Mouse (Mus musculus): ENCODE measurements at regions not wholly inside any gene's neighbourhood (a gene's known extent, or its start where the extent isn't known, plus 50 kb on each side); places are given as distances from the start of the nearest gene placed in this dataset.

DNA sequence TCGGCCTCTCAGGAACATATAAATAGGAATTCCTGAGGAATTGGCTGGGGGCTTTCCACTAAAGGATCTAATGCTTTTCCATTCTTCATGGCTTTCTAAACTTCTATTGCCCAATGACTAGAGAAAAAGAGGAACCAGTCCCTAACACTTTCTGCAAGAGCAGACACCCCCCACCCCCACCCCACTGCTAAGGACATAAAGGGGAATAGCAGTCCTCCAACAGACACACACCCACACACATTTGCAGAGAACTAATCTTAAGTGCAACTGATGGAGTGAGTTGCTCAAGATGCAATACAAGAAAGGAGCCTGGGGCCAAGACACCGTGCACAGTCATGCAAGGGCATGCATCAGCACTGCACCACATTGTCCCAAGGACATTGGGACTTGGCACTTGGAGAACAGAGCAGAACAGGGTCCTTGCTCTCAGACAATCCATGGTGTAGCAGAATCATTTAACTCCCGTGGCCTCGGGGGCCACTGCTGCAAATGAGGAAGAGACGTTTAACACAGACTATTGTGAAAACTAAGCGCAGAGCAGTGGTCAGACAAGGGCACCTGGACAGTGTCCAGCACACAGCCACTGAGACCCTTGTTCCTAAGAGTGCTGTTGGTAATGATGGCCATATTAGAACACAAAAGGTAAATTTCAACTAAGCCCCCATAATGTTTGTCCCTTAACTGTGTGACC is 161.1 kb downstream of the Xpnpep1 start:
- no peak for DNase-seq (ENCODE audit: low spot score)

DNA sequence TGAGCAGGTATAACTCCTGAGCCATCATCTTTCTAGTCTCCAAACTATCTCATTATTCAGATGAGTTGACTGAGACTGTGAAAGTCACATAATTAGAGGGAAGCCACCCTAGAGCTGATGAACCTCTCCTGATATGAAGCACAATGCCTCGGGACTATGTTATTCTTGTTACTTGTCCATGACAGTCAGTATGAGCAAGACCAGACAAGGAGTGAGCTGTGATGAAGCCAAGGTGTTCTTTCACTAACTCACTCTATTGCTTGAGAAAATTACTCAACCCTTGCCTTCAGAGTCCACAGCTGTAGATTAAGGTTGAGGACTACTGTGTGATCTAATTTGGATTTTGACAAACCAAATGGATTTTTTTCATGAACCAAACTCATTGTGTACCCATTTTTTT is 173.4 kb downstream of the Xpnpep1 start:
- DNase-seq (ENCODE audit: low spot score) = no peak

DNA sequence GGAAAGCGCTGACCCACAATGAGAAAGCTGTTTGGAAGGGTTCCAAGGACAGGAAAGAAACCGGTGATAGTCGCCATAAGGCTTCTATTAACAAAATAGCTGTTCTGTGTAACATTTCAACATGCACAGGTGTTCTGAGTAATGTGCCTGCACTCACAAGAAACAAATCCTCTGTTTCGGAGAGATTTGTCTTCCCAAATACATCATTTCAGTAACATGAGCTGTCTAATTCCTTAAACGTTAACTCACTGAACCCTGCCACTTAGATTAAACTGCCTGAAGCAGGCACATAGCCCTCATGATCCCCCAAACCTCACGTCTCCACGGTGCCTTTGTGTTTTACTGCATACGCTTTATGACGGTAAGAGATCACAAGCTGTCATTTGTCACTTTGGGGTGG is 178.4 kb downstream of the Xpnpep1 start:
- DNase-seq (ENCODE audit: low spot score) = no peak

DNA sequence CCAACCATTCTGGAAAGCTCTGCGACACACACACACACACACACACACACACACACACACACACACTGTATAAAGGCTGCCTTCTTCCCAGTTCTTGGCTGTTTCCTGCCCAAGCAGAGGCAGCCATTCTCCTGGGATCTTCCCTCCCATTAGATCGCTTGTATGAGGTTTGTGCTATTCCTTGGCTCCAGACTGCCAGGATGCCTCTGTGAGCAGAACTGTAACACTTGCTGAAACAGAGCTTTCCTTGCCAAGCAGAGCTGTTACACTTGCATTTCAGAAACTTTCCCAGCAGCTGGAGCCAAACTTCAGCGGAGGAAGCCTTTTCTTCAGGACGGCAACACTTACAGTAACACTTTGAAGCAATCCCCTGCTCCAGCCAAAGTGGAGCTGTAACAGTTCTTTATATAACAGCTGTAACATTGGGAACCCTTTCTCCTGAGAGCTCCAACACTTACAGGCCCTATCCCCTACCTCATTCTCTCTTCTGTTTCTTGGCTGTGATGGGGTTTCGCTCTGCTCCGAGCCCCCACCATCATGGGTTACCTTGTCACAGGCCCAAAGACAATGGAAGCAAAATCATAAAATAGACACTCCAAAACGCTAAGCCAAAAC is 185.8 kb downstream of the Xpnpep1 start:
- DNase-seq (ENCODE audit: low spot score) = no peak

DNA sequence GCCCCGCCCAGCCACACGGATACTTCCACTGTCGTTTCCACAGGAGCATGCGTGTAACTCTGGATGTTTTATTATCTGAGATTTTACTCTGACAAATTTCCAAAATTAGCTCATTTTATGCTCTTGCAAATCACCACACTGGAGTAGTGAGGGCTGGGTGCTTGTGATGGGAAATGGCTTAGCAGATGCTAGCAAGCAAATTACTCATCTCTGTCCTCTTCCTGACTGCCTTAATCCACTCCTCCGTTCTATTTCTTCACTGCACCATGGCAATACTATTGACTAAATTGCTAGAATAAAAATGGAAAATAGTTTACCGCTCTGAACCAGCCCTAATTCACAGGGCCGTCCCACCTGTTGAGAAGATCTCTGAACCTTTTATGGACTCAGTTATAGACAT is 223.8 kb downstream of the Xpnpep1 start:
- no peak for DNase-seq (ENCODE audit: low spot score)

DNA sequence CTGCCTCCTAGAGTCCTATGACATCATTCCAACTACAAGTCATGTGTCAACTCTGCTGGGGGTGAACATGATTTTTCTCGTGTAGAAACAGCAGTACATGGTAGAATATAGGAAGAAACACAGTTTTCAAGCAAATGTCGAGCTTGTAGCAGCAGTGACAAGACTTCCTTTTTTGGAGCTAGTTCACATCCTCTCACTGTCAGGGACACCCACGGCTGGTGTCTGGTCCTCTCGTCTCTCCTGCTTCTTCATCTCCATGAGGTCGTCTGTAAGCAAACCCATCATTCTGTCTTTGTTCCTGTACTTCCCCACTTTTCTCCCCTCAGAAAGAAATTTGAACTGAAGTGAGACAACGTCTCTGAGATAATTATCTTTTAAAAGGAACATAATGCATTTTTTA is 228.0 kb downstream of the Xpnpep1 start:
- DNase-seq (ENCODE audit: low spot score) = no peak

DNA sequence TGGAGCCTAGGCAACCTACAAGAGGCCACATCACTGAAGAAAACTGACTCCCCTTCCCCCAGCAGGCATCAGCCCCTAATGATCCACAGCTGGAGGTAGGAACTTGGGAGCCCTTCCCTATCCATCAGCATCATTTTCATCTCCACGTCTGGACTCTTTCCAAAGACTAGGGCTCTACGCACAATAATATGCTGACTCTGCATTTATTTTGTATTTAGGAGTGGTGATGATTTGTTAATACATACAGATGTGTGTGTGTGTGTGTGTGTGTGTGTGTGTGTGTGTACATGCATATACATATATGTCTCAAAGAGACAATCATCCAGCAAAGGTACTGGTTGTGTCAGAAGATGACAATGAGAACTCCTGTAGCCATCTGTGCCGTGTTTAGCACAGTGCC is 251.2 kb downstream of the Xpnpep1 start:
- DNase-seq (ENCODE audit: low spot score) = no peak

DNA sequence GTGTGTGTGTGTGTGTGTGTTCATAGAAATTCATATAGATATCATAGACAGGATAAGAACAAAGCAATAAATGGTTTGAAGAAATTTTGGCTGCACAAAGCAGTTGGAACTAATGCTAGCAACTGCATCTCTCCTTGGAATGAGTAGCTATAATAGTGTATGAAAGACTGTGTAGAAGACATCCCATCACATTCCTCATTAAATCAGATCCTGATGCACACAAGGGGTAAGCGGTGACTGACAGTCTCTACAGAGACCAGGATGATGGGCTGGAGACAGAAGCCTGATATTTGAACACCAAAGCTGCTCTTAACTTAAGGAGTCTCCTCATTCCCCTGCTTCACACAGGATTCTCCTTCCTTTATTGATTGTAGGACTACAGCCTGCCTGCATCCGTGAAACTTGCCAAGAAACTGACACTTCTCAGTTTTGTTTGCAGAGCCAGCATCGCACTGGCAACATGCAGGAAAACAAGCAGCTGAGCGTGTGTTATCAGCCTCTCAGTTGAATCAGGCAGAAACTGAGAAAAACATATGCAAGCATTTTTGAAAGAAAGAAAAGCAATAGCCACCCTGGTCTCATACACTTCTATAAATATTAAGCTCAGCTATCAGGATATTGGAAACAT is 271.1 kb downstream of the Xpnpep1 start:
- no peak for DNase-seq (ENCODE audit: low spot score)

DNA sequence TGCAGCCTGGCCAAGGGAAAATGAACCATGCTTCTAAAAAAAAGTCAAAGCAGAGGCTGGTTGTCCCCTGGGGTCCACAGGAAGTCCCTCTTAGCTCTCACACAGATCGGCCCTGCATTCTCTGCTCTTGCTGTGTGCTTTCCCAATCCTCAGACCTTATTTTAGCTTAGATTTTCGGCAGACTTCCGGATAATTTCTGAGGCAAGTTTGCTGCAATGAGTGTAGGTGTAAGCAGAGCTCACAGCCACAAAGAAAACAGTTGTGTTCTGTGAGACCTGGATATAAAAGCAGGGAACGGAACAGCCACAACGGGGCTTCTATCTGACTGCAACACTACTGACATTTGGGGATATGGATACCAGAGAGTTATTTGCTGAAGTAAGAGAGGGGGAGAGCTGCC is 271.9 kb downstream of the Xpnpep1 start:
- DNase-seq (ENCODE audit: low spot score) = no peak

DNA sequence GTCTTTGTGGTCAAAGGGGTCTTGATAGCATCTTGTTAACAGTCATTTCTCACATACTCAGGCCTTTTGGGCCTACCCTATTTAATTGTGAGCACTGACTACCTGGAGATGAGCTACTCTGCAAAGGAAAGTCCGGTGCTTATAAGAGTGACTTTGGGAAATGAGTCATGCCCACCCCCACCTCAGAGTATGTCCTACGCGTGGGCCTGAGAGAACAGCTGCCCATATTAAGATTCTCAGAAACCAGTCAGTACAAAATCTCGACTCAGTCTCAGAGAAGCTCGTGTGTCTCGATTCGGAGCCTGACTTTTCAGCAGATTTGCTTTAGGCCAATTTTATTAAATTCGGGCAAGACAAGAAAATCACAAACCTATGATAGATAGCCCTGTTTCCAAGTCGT is 301.1 kb downstream of the Xpnpep1 start:
- no peak for DNase-seq (ENCODE audit: low spot score)

DNA sequence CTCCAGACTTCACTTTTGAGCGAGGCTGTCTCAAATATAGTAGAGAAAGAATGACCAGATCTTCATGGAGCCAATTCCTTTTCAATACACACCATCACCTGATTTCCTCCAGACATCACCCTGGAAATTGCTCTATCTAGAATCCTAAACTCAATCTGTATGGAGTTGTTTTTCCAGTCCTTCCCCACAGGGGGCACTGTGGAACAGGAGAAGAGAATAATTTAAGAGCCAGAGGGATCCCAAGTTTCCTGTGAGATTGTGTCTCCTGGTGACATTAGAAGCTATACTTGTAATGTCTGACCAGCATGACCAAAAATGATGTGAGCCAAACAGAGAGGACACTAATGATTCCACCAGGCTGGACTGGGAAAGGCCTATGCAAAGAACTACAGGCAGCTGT is 318.2 kb downstream of the Xpnpep1 start:
- DNase-seq (ENCODE audit: low spot score) = peak; percentile 8

DNA sequence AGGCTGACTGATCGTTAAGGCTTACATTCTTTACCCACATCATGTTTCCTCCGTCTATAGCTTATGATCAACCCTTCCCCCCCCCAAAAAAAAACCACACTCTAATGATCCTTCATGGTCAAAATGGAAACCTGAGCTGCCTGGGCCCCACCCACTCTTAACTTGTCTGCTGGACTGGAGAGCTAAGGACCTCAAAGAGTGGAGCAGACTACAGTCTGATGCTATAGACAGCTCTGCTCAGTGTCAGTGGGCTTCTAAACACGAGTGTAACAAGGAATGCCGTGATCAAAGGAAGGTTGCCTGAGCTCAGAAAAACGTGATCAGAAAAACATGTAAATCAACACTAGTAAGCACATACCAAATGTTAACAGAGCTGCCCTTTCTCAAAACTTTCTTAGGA is 324.7 kb downstream of the Xpnpep1 start:
- DNase-seq (ENCODE audit: low spot score) = no peak

DNA sequence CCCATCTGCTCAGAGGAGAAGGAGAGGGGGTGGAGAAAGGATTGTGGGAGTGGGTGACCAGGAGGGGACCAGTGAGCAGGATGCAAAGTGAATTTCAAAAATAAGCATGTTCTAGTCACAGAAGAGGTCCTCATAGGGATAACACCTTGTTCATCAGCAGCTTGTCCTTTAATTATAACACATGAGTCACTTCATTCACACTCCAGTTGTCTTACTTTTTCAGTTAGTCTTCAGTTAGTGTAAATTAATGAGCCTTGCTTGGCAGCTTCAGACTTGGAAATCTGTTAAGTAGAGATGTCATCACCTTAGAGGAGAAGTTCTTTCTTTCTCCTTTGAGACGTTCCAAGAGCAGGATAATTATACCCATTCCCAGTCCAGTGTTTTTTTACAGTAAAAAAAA is 332.3 kb downstream of the Xpnpep1 start:
- DNase-seq (ENCODE audit: low spot score) = no peak

DNA sequence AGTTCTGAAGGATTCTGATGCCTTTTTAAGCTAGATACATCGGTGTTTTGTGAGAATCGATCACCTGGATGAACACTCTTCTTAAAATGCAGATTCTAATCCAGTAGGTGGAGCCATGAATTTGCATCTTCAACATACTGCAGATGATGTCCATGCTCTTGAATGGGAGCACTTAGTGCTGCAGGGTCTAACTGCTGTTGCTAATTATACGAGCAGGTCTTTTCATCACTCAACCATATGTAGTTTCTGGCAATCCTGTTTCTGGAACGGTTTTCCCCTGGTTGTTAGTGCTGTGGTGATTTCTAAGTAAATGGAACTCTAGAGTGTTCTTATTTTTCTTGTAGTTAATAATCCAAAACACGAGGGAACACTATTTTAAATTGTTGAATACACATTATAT is 379.0 kb downstream of the Xpnpep1 start:
- no peak for DNase-seq (ENCODE audit: low spot score)

DNA sequence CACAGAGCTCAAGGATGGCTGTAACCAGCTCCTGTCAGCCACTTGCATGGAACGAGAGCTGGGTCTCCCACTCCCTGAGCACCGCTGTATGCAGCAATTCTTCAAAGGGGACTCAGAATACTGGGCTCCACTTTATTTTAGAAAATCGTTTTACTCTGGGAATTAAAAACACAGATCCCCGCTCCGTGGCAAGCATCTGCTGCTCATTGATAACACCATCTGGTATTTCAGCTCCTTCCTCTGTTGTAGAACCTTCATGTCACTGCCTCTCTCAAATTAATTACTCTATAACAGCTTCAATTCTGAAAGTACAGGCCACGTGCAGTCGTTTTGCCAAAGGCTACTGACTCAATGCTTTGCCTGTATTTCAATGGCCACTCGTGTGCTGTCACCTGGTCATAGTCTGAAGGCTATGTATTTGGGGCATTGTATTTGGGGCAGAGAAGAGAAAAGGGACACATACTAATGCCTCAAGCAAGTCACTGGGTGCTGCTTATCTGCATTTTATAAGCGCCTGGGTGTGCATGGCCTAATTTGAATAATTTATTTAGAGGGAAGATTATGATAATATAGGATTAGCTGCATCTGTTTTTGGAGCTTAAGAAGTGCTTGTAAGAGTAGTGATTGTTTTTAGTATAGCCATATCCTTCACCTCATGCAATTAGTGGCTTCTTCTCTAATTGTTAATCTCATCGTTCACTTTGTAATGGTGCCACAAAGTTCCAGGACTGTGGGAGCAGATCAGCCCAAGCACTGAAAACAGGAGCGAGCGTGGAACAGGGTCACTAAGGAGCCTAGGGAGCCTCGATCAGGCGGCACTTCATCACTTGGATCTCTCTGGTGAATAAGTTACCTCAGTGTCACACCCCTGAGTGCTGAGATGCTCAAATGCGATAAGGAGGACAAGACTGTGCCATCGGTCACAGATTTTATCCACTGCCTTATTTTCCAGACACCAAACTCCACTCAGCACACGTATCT is 383.3 kb downstream of the Ins1 start:
- DNase-seq (ENCODE audit: low spot score) = no peak

DNA sequence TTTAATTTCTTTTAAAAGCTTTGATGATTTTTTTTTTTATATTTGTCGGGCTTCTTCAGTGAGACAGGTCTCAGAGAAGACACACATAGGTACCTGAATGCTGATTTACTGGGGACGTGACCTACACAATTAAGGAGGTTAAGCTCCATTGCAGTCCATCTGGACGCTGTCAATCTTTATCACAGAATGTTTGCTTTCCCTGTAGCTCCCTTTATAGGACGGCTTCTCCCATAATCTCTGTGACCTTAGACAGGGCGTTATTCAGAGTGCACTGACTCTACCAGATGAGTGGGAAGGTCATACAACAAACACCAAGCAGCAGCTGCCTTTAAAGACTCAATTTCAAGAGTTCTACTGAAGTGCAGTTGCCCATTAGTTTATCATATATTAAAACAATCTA is 376.1 kb downstream of the Ins1 start:
- peak; percentile 56 for DNase-seq (ENCODE audit: low spot score)

DNA sequence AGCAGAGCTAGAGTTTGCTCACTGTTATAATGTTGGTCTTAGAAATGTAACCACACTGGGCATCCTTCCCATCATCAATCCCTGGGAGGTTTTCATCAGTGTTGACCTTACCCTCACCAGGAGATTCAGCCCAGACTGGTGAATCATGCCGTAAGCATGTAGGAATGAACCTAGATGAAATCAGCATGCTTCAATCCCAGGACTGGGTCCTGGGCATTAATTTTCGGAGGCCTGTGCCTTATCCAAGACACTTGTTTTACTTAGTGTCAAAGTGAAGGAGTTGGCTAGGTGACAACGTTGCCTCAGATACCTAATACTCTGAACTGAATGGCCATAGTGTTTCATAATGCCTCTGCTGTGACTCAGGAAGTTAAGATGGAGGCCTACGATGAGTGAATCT is 368.4 kb downstream of the Ins1 start:
- no peak for DNase-seq (ENCODE audit: low spot score)

DNA sequence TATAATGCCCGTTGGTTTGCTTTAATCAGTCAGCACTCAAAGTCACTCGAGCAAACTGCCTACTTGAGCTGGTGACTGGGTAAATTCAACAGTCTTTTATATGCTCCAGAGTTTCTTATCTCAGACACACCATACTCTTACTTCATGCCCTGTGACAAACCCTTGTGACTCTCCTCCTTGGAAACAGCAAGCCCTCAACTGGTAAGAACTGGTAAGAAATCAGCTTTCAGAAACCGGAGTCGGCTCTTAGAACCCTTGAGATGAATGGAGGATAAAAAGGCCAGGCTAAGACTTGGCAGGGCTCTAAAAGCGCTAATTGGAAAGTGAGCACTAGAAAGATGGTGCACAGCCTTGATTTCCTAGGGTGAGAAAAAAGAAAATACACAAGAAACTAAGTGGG is 360.2 kb downstream of the Ins1 start:
- no peak for DNase-seq (ENCODE audit: low spot score)

DNA sequence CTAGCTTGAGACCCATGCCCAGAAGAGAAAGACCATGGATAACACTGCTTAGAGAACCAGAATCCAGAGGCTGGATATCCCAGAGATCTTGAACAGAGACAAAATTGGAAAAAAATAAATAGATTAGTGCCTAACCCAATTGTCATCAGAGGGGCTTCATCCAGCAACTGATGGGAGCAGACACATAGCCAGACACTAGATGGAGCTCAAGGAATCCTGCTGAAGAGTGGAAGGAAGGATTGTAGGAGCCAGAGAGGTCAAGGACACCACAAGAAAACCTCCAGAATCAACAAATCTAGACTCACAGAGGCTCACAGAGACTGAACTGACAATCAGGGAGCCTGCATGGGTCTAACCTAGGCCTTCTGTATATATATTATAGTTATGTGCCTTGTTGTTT is 359.4 kb downstream of the Ins1 start:
- DNase-seq (ENCODE audit: low spot score) = peak; percentile 42

DNA sequence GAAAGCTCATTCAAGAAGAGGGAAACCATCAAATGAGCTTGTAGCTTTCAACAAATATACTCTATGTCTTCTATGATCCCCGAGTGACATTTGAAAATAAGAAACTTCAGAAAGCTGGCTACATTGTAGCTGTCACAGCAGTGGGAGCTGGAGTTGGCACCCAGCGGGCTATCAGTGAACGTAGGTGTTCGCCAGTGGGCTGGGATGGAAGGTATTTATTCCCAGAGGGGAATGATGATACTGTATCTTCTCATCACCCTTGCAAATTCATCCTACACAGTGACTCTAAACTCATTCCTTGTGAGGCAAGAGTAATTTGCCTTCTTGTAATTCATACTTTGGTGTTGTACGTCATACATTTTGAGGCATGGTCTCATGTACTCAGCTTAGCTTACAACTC is 349.3 kb downstream of the Ins1 start:
- no peak for DNase-seq (ENCODE audit: low spot score)

DNA sequence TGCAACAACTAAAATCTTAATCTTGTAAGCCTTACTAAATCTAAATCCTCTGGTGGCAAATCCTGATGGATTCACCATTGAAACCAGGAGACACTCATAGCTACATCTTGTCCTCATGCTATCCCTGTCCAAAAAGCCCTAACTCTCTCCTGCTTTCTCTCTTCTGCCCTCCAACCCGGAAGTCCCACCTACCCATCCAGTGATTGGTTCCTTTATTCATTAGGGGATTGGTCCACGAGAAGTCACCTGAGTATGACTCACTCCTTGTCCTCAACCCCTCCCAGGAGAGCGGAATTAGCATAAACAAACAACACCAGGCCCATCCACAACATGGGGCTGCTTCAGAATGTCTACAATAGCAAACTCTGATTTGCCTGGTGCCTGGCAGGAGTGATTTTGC is 342.8 kb downstream of the Ins1 start:
- DNase-seq (ENCODE audit: low spot score) = no peak

DNA sequence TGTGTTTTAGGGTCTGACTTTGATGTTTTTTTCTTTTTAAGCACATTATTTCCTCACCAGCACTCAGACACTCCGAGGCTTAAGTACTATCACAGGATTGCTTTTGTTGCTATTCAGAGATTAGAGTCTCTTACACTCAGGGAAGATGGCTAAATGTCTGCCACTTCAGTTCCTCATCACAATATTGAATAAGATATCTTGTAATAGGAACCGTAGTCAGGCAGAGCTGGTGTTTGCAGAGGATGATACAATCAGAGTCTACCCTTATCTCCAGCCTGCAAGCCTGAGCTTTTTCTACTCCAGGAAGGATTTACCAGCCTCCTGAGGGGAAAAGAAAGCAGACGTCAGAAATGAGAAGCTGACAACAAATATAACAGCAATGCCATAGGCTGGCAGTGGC is 336.3 kb downstream of the Ins1 start:
- no peak for DNase-seq (ENCODE audit: low spot score)

DNA sequence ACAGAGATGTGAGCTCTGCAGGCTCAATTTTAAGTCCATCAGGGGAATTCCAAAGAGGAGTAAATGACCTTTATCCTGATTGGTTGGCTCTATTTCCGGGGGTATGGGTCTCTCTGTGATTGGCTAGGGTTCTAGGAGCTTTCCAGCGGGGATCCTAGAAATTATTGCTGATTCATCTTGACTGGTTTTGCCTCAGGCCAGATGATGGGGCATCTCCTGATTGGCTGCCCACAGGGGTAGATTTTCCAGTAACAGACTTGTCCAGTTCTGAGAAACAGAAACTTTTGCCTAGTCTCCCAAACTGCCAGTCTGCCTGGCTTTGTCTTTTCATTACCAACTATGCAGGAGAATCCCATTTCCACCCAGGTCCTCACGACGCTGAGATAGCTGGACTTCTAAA is 301.3 kb downstream of the Ins1 start:
- no peak for DNase-seq (ENCODE audit: low spot score)

Measured in embryo, embryonic 10 days (tissue).